Mouse (Mus musculus): ENCODE results near the gene Cpped1. TPM values are rescaled to one million over a fixed set of nuclear protein-coding genes. Genes with fewer than 3 reads are reported as not detected.

The Cpped1 gene
- polyA plus RNA-seq, 1 experiment from 2014 or later: 35.6 TPM

DNA sequence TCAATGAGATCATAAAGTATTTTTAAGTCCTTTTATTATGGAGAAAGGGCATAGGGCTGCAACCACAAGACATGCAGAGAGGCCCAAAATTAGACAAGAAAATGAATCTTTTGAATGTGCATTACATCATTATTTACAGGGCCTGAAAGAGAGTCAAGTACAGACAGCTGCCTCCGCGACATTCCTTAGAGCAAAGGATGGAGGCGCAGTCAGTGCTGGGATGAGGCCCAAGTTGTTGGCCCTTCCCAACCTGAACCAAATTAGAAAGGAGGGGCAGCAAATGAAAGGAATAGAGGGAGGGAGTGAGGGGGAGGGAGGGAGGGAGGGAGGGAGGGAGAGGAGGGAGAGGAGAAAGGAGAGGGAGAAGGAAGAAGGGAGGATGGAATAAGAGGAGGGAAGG is 132.7 kb downstream of the Cpped1 start:
- DNase-seq (ENCODE audit: low spot score) (no peak), ATAC-seq (replicated peaks; ENCODE audit: low FRiP score, low TSS enrichment, low read depth) (no peak)
- Histone ChIP-seq H3K4me2 (ENCODE audit: low read length) (no peak overlapping the region), H3K4me3 (ENCODE audit: low read depth, low read length) (no peak overlapping the region), H3K9ac (ENCODE audit: low read length) (no peak overlapping the region), H3K4me1 (replicated peaks; ENCODE audit: control insufficient read depth, insufficient read depth, low read length) (no peaks in the 10 kb centered on the region), H3K27ac (ENCODE audit: low read depth) (no peak overlapping the region), H3K27me3 (replicated peaks; ENCODE audit: control insufficient read depth, insufficient read depth, low read length) (no peaks in the 10 kb centered on the region), H3K9me3 (ENCODE audit: control insufficient read depth, low read length) (no peaks in the 10 kb centered on the region), H3K36me3 (ENCODE audit: control insufficient read depth, insufficient read depth, low read length) (no peaks in the 10 kb centered on the region)
- 65% methylated on average over 3 of the region's 3 CpGs for WGBS

DNA sequence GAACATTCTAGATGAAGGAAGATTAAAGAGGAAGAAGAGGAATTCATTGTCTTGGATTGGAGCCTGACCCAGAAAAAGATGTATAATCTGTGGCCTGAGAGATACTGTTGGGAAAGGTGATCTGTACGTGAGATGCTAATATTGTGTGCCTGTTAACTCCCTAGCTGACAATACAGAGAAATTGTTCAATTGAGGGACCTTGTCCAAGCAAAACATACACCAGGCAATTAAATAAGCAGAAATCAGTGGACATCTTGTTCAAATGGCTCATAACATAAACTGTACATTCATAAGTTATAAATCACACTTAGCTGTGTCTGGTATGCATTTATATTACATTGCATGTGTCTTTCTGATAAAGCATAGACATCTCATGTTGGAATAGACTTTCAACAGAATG is 134.9 kb downstream of the Cpped1 start:
- H3K9me3 ChIP-seq (ENCODE audit: control insufficient read depth, low read length): no peaks in the 10 kb centered on the region
- ATAC-seq (replicated peaks; ENCODE audit: low FRiP score, low TSS enrichment, low read depth) (no peak), DNase-seq (ENCODE audit: low spot score) (no peak)
- no peak overlapping the region for H3K4me3 ChIP-seq (ENCODE audit: low read depth, low read length)
- H3K4me1 ChIP-seq (replicated peaks; ENCODE audit: control insufficient read depth, insufficient read depth, low read length): no peaks in the 10 kb centered on the region
- no peak overlapping the region for H3K4me2 ChIP-seq (ENCODE audit: low read length)
- no peaks in the 10 kb centered on the region for H3K27me3 ChIP-seq (replicated peaks; ENCODE audit: control insufficient read depth, insufficient read depth, low read length)
- H3K36me3 ChIP-seq (ENCODE audit: control insufficient read depth, insufficient read depth, low read length): no peaks in the 10 kb centered on the region
- WGBS: 68% methylated on average over 1 of the region's 1 CpGs
- no peak overlapping the region for H3K9ac ChIP-seq (ENCODE audit: low read length)
- H3K27ac ChIP-seq (ENCODE audit: low read depth): no peak overlapping the region

DNA sequence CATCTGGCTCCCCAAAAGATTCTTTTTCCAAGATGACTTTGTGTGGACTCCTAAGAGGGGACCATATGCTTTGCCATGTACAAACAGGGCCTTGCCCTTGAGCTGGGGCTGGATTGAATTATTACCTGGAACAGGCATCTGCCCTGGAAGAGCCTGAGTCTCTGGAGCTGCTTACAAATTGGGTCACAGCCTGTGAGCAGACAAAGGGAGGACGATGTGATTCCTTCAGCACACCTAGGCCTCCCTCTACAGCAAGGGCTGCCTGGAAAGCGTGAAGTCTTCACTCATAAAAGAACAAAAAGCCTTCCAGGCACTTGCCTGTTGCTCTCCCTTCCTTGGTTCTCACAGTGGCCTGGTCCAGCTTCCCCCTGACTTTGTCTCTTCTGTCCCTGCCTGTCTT is 136.9 kb downstream of the Cpped1 start:
- Histone ChIP-seq H3K9me3 (ENCODE audit: control insufficient read depth, low read length) (no peaks in the 10 kb centered on the region), H3K27ac (ENCODE audit: low read depth) (no peak overlapping the region), H3K4me1 (replicated peaks; ENCODE audit: control insufficient read depth, insufficient read depth, low read length) (no peaks in the 10 kb centered on the region), H3K4me2 (ENCODE audit: low read length) (no peak overlapping the region), H3K27me3 (replicated peaks; ENCODE audit: control insufficient read depth, insufficient read depth, low read length) (no peaks in the 10 kb centered on the region), H3K36me3 (ENCODE audit: control insufficient read depth, insufficient read depth, low read length) (no peaks in the 10 kb centered on the region), H3K9ac (ENCODE audit: low read length) (no peak overlapping the region), H3K4me3 (ENCODE audit: low read depth, low read length) (no peak overlapping the region)
- ATAC-seq (replicated peaks; ENCODE audit: low FRiP score, low TSS enrichment, low read depth) (no peak), DNase-seq (ENCODE audit: low spot score) (no peak)
- WGBS: 75% methylated on average over 2 of the region's 2 CpGs

DNA sequence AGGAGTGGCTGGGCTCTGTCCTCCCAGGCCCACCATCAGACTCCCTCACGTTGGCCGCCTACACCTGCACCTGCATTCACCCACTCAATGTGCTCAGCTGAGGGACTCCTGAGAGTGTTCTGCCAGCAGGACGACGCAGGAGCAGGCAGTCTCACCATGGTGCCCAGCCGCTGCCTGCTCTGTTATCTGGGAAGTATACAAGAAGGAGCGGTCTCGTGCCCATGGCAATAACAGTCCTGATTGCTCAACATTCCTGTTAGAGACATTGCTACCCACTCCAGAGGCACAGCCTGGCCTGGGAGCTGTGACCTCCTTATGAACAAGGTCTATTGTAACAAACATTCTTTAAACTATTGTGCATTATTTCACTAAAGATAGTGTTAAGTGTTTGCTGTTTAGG is 151.3 kb downstream of the Cpped1 start:
- no peak for ATAC-seq (replicated peaks; ENCODE audit: low FRiP score, low TSS enrichment, low read depth)
- 84% methylated on average over 7 of the region's 7 CpGs for WGBS
- H3K27ac ChIP-seq (ENCODE audit: low read depth): no peak overlapping the region

DNA sequence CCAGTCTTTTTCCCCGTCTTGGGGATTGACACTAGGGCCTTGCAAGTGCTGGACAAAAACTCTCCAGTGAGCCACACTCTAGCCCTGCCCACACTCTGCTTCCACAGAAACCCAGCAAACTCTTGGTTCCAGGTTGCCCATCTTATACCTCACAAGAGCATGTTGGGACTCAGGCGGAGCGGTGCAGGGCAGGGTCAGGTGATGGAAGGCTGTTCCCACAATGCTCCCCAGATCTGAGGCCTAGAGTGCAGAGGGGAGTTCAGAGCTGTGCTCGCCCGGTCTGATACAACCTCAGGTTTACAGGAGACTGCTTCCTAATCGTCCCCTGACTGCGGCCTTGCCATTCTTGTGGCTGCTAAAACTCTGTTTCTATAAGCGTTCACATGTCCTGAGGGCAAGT is 151.8 kb downstream of the Cpped1 start:
- no peaks in the 10 kb centered on the region for H3K27me3 ChIP-seq (replicated peaks; ENCODE audit: control insufficient read depth, insufficient read depth, low read length)
- no peak overlapping the region for H3K9ac ChIP-seq (ENCODE audit: low read length)
- no peak for ATAC-seq (replicated peaks; ENCODE audit: low FRiP score, low TSS enrichment, low read depth)
- WGBS: 90% methylated on average over 8 of the region's 8 CpGs
- no peaks in the 10 kb centered on the region for H3K9me3 ChIP-seq (ENCODE audit: control insufficient read depth, low read length)
- H3K4me3 ChIP-seq (ENCODE audit: low read depth, low read length): no peak overlapping the region
- H3K36me3 ChIP-seq (ENCODE audit: control insufficient read depth, insufficient read depth, low read length): no peaks in the 10 kb centered on the region
- no peak overlapping the region for H3K4me2 ChIP-seq (ENCODE audit: low read length)
- no peak overlapping the region for H3K27ac ChIP-seq (ENCODE audit: low read depth)
- no peaks in the 10 kb centered on the region for H3K4me1 ChIP-seq (replicated peaks; ENCODE audit: control insufficient read depth, insufficient read depth, low read length)
- DNase-seq (ENCODE audit: low spot score): no peak

More for the DNA sequence above, 151.3 kb downstream of the Cpped1 start:
- H3K4me1 ChIP-seq (replicated peaks; ENCODE audit: control insufficient read depth, insufficient read depth, low read length): no peaks in the 10 kb centered on the region
- H3K36me3 ChIP-seq (ENCODE audit: control insufficient read depth, insufficient read depth, low read length): no peaks in the 10 kb centered on the region
- H3K9ac ChIP-seq (ENCODE audit: low read length): no peak overlapping the region
- H3K4me2 ChIP-seq (ENCODE audit: low read length): no peak overlapping the region
- H3K9me3 ChIP-seq (ENCODE audit: control insufficient read depth, low read length): no peaks in the 10 kb centered on the region
- no peaks in the 10 kb centered on the region for H3K27me3 ChIP-seq (replicated peaks; ENCODE audit: control insufficient read depth, insufficient read depth, low read length)
- no peak overlapping the region for H3K4me3 ChIP-seq (ENCODE audit: low read depth, low read length)
- no peak for DNase-seq (ENCODE audit: low spot score)

DNA sequence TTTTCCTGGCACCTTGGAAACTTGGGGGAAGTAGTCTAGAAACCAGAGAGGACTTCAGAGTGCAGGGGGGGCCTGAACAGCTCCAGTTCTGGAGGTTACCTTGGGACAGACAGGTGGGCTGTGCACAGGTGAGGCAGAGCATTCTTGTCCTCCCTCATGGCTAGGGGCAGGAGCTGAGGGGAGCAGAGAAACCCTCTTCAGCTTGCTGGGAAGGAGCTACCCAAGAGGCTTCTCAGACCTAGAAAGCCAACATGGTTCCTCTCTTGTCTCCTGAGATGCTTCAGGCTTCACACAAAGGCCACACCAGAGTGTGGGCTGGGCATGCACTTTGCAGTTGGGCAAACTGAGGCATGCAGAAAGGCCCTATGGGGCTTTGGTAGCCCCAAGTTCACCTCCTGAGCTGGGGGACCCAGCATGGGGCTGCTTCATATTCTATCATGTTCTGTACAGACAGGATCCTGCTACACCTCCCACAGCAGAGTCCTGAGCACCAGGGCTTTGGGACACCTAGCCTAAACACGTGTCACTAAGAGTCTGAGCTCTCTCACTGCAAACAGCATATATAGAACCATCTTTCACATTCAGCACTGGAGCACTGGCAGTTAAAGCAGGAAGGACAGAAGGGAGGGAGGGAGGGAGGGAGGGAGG is 152.5 kb downstream of the Cpped1 start:
- Histone ChIP-seq H3K4me2 (ENCODE audit: low read length) (no peak overlapping the region), H3K27me3 (replicated peaks; ENCODE audit: control insufficient read depth, insufficient read depth, low read length) (no peaks in the 10 kb centered on the region), H3K36me3 (ENCODE audit: control insufficient read depth, insufficient read depth, low read length) (no peaks in the 10 kb centered on the region), H3K9me3 (ENCODE audit: control insufficient read depth, low read length) (no peaks in the 10 kb centered on the region), H3K9ac (ENCODE audit: low read length) (no peak overlapping the region), H3K4me3 (ENCODE audit: low read depth, low read length) (no peak overlapping the region), H3K4me1 (replicated peaks; ENCODE audit: control insufficient read depth, insufficient read depth, low read length) (no peaks in the 10 kb centered on the region), H3K27ac (ENCODE audit: low read depth) (no peak overlapping the region)
- ATAC-seq (replicated peaks; ENCODE audit: low FRiP score, low TSS enrichment, low read depth) (no peak), DNase-seq (ENCODE audit: low spot score) (no peak)
- 68% methylated on average over 1 of the region's 1 CpGs for WGBS

DNA sequence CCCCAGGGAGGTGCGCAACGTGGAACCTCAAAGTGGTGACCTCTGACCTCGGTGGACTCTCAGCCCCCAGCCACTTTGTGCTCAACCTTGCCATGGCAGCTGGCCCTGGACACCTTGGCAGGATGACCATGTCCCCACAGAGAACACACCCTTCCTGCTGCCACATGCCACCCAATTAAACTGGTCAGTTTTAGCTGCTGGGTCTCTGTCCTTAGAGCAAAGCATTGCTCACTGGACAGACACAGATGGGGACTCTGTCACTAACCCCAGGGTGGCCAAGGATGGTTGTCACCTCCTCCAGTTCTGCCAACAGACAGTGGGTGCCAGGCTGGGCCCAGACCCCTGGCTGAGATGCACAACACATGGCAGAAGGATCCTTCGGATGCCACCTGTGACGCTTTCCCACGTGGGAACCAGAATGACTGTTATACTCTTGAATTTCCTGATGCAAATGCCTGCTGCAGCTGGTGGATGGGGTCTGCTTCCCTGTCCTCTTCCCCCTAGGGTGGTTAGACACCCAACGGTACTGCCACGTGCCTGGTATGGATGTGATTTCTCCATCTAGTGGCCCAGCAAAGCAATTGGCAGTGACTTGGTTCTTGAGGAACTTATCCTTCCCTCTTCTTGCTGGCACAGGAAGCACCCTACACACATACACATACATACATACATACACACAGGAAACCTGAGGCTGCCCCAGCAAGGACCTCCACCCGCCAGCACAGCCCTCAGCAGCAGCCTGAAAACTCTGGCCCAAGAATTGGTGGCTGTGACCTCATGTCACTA is 153.8 kb downstream of the Cpped1 start:
- Histone ChIP-seq H3K36me3 (ENCODE audit: control insufficient read depth, insufficient read depth, low read length) (no peaks in the 10 kb centered on the region), H3K4me3 (ENCODE audit: low read depth, low read length) (no peak overlapping the region), H3K27me3 (replicated peaks; ENCODE audit: control insufficient read depth, insufficient read depth, low read length) (no peaks in the 10 kb centered on the region), H3K9me3 (ENCODE audit: control insufficient read depth, low read length) (no peaks in the 10 kb centered on the region), H3K4me2 (ENCODE audit: low read length) (no peak overlapping the region), H3K9ac (ENCODE audit: low read length) (no peak overlapping the region), H3K27ac (ENCODE audit: low read depth) (no peak overlapping the region), H3K4me1 (replicated peaks; ENCODE audit: control insufficient read depth, insufficient read depth, low read length) (no peaks in the 10 kb centered on the region)
- no peak for DNase-seq (ENCODE audit: low spot score)
- WGBS: 87% methylated on average over 9 of the region's 9 CpGs
- ATAC-seq (replicated peaks; ENCODE audit: low FRiP score, low TSS enrichment, low read depth): no peak

DNA sequence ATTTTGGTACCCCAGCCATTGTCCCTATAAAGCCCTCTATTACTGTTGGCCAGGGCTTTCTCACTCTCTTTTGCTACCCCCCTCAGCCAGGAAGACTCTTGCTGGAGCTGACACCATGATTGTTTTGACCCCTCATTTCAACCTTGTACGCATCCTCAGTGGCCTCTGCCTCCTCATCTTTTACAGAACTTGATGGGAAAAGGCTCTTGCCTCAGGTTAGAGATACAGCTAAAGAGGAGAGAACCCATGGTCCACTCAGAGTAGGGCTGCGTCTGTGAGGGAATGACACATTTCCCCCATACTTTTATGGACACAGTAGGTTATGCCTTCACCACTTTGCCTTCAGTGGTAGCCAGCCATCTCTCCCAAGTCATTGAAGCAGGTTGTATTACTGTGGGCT is 155.1 kb downstream of the Cpped1 start:
- Histone ChIP-seq H3K27ac (ENCODE audit: low read depth) (no peak overlapping the region), H3K4me2 (ENCODE audit: low read length) (no peak overlapping the region)

More for the DNA sequence above, 155.1 kb downstream of the Cpped1 start:
- ATAC-seq (replicated peaks; ENCODE audit: low FRiP score, low TSS enrichment, low read depth) (no peak), DNase-seq (ENCODE audit: low spot score) (no peak)
- no peaks in the 10 kb centered on the region for H3K36me3 ChIP-seq (ENCODE audit: control insufficient read depth, insufficient read depth, low read length)
- H3K4me3 ChIP-seq (ENCODE audit: low read depth, low read length): no peak overlapping the region
- no peaks in the 10 kb centered on the region for H3K27me3 ChIP-seq (replicated peaks; ENCODE audit: control insufficient read depth, insufficient read depth, low read length)
- WGBS: 91% methylated on average over 2 of the region's 2 CpGs
- no peaks in the 10 kb centered on the region for H3K4me1 ChIP-seq (replicated peaks; ENCODE audit: control insufficient read depth, insufficient read depth, low read length)
- H3K9ac ChIP-seq (ENCODE audit: low read length): no peak overlapping the region
- no peaks in the 10 kb centered on the region for H3K9me3 ChIP-seq (ENCODE audit: control insufficient read depth, low read length)

Data from intestine, embryonic 14.5 days (tissue).